Mouse (Mus musculus) Patski (cell line): ENCODE data around the gene Nt5c2. TPM values are rescaled to one million over a fixed set of nuclear protein-coding genes. Genes with fewer than 3 reads are reported as not detected.

Source experiments
- ATAC-seq: fragments of 100-300 bp; one replicate; pipeline ENCODE4 v1.8.0; 2021
- CTCF ChIA-PET: fragments of 350-600 bp; sonication (Branson Sonifier 250); formaldehyde crosslinking; loops from one replicate; lab custom pipeline; 2022; ENCODE audit warnings: inconsistent platforms; lab: Charles Lee
- POLR2A ChIA-PET: fragments of 350-600 bp; sonication (Branson Sonifier 250); formaldehyde crosslinking; loops from one replicate; lab custom pipeline; 2022; ENCODE audit warnings: antibody characterized with exemption, inconsistent platforms; lab: Charles Lee
- DNase-seq: peaks from one replicate; pipeline ENCODE4 v3.0.0-alpha.2; 2011; ENCODE audit warnings: low read depth, low spot score
- H3K27me3 ChIP-seq: fragments of 371-371 bp; one replicate; pipeline ENCODE4 v1.5.1; 2021
- CTCF ChIP-seq: fragments of 100-300 bp; IDR thresholded peaks from one replicate; pipeline ENCODE4 v1.5.1; 2021
- in situ Hi-C: fragments of 300-500 bp; cut with MboI; formaldehyde crosslinking; loops from 3 replicates; pipeline ENCODE4 v1.11.1; 2018; ENCODE audit warnings: low pct_unique_long_range_greater_than_20kb, mixed read lengths
- polyA plus RNA-seq: library from polyadenylated mRNA; unstranded; gene quantifications from one replicate; pipeline ENCODE4 v1.2.3, GENCODE M21; 2021

Nt5c2 gene
- polyA plus RNA-seq, 1 experiment from 2014 or later, result 99.6 TPM

DNA sequence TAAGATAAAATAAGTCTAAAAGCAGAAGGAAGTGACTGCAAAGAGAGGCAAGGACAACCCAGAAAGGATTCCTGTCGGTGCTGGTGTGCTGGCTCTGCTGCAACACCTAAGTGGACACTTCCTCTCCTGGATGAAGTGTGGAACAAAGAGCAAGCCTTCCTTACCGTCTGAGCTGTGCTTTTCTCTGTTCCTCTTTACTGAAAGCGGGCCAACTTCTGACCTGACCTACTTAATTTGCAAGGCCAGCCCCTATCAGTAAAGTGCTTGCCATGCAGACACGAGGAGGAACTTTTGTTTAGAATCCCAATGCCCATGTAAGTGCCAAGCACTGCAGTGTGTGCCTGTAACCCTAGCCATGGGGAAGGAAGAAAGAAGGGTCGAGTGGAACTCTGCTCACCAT, 115.6 kb downstream of the Nt5c2 start:
- ATAC-seq, result no peak
- ChIA-PET POLR2A (interaction anchor here (1.1 kb wide), 1 partner anchor 138 kb away, joined by 3 read pairs; no protein-coding TSS in a partner anchor), CTCF (interaction anchor here (1.1 to 2.7 kb wide), 4 partner anchors 13 to 90 kb away, joined by 3 to 7 read pairs (median 6); no protein-coding TSS in a partner anchor)
- no peak for DNase-seq
- no peak for TF ChIP-seq CTCF
- in situ Hi-C loops, result no loop called here
- H3K27me3 ChIP-seq, result no peaks in the 10 kb centered on the region

DNA sequence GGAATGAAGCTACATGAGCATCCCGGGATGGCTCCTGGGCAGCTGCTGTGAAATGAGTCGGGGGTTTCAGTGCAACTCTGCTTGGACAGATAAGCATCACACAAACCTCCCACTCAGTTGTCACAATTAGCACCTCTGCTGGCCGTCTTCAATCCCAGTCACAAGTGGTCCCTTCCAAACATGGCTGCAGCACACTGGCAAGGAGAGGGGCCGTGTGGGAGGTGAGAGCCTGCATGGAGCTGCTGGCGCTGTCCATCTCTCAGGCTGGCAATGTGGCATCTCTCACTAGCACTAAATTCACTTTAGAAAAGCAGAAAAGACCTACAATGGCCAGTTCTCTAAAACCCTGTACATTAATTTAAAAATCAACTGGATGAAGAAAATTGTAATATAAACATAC, 116.7 kb downstream of the Nt5c2 start:
- ATAC-seq (no peak), DNase-seq (no peak)
- no peak for TF ChIP-seq CTCF
- POLR2A ChIA-PET, result interaction anchor here (1.1 kb wide), 1 partner anchor 137 kb away, joined by 3 read pairs; no protein-coding TSS in a partner anchor
- in situ Hi-C loops, result no loop called here
- H3K27me3 ChIP-seq, result no peaks in the 10 kb centered on the region
- CTCF ChIA-PET, result interaction anchor here (1.1 to 2.7 kb wide), 6 partner anchors 9 to 92 kb away, joined by 3 to 7 read pairs (median 4); no protein-coding TSS in a partner anchor

DNA sequence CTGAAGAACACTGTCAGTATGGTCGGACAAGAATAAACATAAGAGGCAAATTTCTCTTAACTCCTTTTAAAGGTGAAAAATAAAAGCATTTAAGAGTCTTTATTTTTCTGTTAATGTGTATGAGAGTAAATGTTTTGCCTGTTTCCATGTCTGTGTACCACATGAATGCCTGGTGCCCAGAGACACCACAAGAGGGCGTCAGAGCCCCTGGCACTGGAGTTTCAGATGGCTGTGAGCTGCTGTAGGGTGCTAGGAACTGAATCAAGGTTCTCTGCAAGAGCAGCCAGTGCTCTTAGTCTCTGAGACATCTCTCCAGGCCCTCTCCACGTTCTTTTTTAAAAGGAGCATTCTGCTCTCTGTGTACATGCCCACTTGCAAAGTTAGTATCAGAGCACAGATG, 117.8 kb downstream of the Nt5c2 start:
- in situ Hi-C loops, result no loop called here
- no peaks in the 10 kb centered on the region for H3K27me3 ChIP-seq
- ATAC-seq, result no peak
- peak; percentile 57 for TF ChIP-seq CTCF
- DNase-seq, result no peak
- CTCF ChIA-PET, result interaction anchor here (1.4 to 1.5 kb wide), 3 partner anchors 10 to 42 kb away, joined by 3 to 4 read pairs (median 3); no protein-coding TSS in a partner anchor
- POLR2A ChIA-PET, result no interaction called here

DNA sequence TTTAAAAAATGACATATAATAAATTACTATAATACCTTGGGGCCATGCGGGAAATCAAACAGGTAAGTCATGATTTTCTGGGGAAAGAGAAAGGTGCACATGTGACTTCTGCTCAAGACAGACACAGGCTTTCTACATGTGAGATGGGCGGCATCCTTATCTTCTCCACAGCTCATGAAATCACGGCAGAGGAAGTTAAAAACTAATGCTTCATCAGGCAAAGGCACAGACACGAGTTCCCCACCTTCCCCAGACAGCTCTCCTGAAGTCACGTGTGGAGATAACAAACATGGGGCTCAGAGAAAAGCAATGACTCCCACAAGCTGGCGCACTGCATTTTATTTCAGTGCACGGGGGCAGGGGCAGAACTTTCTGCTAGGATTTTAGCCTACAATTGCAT, 121.5 kb downstream of the Nt5c2 start:
- in situ Hi-C loops, result no loop called here
- ATAC-seq (no peak), DNase-seq (no peak)
- no peak for TF ChIP-seq CTCF
- ChIA-PET POLR2A (no interaction called here), CTCF (interaction anchor here (1.2 to 2.1 kb wide), 3 partner anchors 13 to 97 kb away, joined by 3 to 7 read pairs (median 5); no protein-coding TSS in a partner anchor)
- H3K27me3 ChIP-seq, result no peaks in the 10 kb centered on the region

DNA sequence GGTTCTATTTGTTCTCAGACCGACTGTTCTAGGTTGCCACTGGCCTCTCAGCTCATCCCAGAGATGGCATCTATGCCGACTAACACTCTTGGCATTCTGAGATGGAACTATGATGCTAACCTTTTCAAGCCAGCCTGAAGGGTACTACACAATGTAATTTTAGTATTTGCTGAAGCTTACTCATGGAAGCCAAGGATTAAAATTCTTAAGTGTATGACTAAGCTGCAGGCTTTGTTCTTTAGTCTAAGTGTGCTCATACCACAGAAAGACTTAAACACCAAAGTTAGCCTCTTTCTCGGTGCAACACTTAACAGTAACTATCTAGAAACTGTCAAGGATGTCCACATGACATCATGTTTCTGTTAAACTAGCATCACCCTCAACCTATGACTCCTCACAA, 122.1 kb downstream of the Nt5c2 start:
- POLR2A ChIA-PET, result interaction anchor here (0.9 kb wide), 1 partner anchor 12 kb away, joined by 3 read pairs; no protein-coding TSS in a partner anchor

DNA sequence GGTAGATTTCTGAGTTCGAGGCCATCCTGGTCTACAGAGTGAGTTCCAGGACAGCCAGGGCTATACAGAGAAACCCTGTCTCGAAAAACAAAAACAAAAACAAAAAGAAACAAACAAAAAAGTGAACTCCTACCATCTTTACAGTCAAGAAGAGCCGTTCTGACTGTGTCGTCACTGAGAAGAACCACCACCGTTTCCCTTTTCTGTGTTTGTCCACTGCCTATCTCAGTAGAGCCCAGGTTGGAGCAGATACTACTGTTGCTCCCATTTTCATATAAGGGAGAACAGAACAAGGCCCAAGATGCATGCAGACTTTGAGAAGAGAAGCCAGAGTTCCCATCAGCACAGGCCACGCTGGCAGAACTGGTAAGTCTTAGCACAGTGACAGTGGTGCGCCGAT, 124.3 kb downstream of the Nt5c2 start:
- ATAC-seq (no peak), DNase-seq (no peak)
- H3K27me3 ChIP-seq, result no peaks in the 10 kb centered on the region
- ChIA-PET CTCF (interaction anchor here (1.5 kb wide), 1 partner anchor 79 kb away, joined by 3 read pairs; no protein-coding TSS in a partner anchor), POLR2A (no interaction called here)
- in situ Hi-C loops, result no loop called here
- TF ChIP-seq CTCF, result no peak

More for the DNA sequence above, 122.1 kb downstream of the Nt5c2 start:
- in situ Hi-C loops, result no loop called here
- CTCF ChIA-PET, result interaction anchor here (0.8 to 2.1 kb wide), 4 partner anchors 13 to 98 kb away, joined by 3 to 7 read pairs (median 4); no protein-coding TSS in a partner anchor
- peak; percentile 56 for DNase-seq
- no peaks in the 10 kb centered on the region for H3K27me3 ChIP-seq
- ATAC-seq, result peak; percentile 89
- no peak for TF ChIP-seq CTCF

DNA sequence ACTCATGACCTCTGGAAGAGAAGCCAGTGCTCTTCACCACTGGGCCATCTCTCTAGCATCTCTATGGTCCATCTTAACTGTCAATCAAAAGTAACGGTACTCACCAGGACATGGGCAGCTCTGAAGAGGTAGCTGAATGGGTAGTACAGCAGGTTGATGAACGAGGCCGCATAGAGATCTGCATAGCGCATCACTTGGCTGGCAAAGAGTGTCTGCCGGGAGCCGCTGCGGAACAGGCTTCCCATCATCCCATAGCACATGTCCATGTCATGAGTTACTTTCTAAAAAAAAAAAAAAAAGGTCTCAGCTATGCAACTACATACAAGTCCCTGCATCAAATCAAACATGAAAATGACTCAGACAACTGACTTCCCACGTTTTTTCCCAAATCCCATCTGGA, 125.3 kb downstream of the Nt5c2 start:
- ATAC-seq (no peak), DNase-seq (no peak)
- POLR2A ChIA-PET, result no interaction called here
- H3K27me3 ChIP-seq, result no peaks in the 10 kb centered on the region
- in situ Hi-C loops, result no loop called here
- CTCF ChIA-PET, result interaction anchor here (1.5 kb wide), 1 partner anchor 80 kb away, joined by 3 read pairs; no protein-coding TSS in a partner anchor
- TF ChIP-seq CTCF, result no peak

DNA sequence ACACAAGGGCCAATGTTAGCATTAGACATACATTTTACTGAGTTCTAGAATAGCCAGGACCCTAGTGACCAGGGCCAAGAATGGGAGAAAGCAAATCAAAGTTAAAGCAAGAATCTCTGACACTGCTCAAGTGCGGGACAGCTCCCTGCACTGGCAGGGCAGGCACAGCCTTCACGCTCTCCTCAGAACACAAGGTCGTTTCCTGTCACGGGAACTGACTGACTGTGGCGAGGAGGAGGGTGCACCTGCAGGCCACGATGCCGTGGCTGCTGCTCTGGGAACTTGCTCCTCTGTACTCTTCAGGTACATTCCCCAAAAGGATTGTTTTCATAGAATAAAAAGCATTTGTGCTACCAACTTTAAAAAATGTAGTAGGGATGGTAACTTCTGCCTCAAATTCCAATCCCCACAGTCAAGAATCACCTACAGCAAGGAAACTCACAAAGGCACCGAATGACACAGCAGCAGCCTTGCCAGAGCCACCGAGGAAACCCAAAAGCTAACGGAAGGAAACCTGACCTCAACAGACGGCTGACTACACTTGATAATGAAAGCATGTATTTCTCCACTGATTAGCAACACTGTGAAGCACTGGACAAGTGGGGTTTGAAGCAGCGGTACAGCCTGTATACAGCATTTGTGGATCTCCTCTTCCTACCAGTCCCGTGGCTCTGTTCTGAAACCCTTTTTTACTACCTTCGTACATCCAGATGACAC, 127.0 kb downstream of the Nt5c2 start:
- no peak for DNase-seq
- TF ChIP-seq CTCF, result no peak
- ChIA-PET CTCF (no interaction called here), POLR2A (no interaction called here)
- in situ Hi-C loops, result no loop called here
- no peaks in the 10 kb centered on the region for H3K27me3 ChIP-seq
- ATAC-seq, result no peak

DNA sequence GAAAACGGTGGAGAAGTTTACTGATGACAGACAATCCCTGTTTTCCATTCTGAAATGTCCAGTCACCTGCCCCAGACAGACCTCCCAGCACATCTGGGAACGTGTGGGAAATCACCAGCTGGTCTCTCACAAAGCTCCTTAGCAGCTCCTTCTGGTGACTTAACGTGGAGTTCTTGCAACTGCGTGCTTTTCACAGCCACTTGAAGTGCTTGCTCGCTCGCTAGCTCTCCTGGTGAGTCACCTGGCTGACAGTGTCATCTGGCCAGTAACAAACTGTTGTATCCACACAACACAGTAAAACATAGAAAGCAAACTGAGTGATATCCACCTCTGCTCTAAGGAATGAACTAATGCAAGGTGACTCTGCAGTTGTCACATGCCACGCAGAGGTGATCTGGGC, 128.1 kb downstream of the Nt5c2 start:
- ChIA-PET CTCF (interaction anchor here (1.5 kb wide), 2 partner anchors 11 to 73 kb away, joined by 5 read pairs; no protein-coding TSS in a partner anchor), POLR2A (no interaction called here)
- ATAC-seq (no peak), DNase-seq (no peak)
- TF ChIP-seq CTCF, result no peak
- in situ Hi-C loops, result no loop called here
- H3K27me3 ChIP-seq, result no peaks in the 10 kb centered on the region

DNA sequence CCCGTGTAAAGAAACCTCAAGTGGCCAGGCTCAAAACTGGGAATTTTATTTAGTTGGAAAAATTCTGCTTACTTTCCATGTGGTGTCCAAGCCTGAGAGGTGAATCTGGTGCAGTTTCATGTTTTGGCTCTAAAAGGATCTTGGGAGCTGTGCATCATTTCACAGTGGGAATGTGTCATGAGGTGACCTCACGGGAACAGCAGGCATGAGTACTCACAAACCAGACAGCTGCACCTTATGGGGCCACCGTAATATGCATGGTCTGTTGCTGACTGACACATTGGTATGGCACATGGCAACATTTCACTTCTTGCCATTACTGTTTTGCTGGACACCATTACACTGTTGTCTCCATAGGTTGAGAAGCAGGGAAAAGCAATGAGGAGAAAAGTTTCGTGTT, 129.6 kb downstream of the Nt5c2 start:
- no peak for TF ChIP-seq CTCF
- POLR2A ChIA-PET, result no interaction called here
- DNase-seq (no peak), ATAC-seq (peak; percentile 36)
- no peaks in the 10 kb centered on the region for H3K27me3 ChIP-seq
- in situ Hi-C loops, result no loop called here
- CTCF ChIA-PET, result interaction anchor here (1.0 to 1.5 kb wide), 5 partner anchors 9 to 107 kb away, joined by 3 to 5 read pairs (median 5); no protein-coding TSS in a partner anchor

DNA sequence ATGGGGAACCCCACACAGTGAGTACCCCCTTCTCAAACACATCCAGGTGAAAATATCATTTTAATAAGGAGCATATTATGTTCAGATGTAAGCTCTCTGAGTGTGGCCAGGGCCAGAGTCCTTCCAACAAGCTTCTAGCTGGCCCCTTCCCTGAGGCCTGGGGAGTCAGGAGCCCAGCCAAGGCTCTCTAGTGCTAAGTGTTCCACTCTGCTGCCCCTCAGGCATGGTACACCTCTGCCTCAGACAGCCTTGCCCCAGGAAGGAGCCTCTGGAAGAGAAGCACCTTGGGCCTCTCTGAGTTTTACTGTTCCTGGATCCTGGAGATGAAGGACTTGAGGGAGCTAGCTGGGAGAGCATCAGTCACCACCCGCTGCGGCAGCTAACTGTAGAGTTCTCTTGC, 135.1 kb downstream of the Nt5c2 start:
- POLR2A ChIA-PET, result interaction anchor here (1.3 kb wide), 1 partner anchor 13 kb away, joined by 3 read pairs; no protein-coding TSS in a partner anchor
- ATAC-seq (peak; percentile 32), DNase-seq (no peak)
- H3K27me3 ChIP-seq, result no peaks in the 10 kb centered on the region
- TF ChIP-seq CTCF, result no peak
- in situ Hi-C loops, result loop anchor here (5.0 kb wide), 1 partner anchor 112 kb away; no protein-coding TSS in a partner anchor
- CTCF ChIA-PET, result interaction anchor here (0.8 to 1.6 kb wide), 6 partner anchors 11 to 161 kb away, joined by 3 to 7 read pairs (median 5); no protein-coding TSS in a partner anchor
